Mouse (Mus musculus) thymus, postnatal 4 days (tissue): ENCODE measurements around the gene Antxr2.

Experiments
- DNase-seq: peaks from one replicate; pipeline ENCODE4 v3.0.0; 2021

The Antxr2 gene

DNA sequence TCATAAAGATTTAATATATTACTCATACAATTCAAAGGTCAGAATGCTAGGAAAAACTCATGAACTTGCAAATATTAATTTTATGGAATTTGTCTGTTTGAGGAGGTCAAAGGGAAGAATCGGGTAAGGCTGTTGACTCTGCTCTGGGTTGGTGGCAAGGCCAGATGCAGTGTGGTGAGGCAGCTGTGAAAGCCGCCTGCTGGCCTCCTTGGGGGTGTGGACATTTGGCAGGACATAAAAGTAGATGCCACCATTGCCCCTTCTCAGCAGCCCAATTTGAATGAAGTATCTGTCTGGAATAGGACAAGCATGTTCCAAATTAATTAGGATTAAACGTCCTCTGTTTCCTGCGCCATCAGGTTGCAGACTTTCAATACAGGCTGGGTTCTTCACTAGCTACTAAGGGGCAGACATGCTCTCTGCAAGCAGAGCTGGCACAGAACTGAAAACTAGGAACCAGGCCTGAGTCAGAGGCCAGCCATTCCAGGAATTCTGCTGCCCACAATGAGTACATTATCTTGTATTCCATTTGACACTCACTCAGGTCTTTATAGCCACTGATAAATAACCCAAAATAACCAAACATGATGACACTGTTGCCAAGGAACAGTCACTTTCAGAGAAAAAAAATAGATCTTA lies 44.1 kb downstream of the Antxr2 start:
- DNase-seq: no peak

DNA sequence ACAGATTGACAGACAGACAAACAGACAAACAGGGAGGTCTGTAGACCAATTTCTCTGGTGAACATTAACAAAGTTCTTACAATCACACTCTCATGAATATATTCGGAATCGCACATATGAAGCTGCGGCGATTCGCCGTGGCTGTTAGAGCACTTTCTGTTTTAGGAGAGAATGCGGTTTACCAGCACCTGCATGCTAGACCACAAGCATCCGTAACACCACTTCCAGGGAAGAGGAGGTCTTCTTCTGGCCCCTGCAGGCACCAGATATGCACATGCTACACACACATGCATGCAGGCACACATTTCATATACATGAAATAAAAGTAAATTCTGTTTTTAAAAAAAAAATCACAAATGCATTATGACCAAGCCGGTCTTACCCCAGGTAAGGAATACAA lies 47.5 kb downstream of the Antxr2 start:
- DNase-seq: peak; percentile 64

DNA sequence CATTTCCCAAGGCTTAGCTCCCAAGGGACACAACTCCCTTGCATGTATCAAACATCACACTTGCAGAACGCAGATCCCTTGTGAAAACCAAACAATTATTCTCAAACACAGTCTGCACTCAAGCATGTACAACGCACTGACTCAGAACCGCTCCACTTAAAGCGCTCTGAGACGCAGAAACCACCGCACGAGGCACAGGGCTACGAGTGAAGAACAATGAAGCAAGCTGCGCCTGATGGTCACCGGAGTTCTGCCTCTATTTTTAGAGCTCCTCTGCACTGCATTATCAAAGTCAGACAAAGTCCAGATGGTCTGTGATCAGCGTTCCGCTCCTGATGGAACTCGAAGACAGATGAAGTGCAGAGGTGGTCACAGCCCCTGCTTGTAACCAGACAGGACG lies 50.4 kb downstream of the Antxr2 start:
- no peak for DNase-seq

DNA sequence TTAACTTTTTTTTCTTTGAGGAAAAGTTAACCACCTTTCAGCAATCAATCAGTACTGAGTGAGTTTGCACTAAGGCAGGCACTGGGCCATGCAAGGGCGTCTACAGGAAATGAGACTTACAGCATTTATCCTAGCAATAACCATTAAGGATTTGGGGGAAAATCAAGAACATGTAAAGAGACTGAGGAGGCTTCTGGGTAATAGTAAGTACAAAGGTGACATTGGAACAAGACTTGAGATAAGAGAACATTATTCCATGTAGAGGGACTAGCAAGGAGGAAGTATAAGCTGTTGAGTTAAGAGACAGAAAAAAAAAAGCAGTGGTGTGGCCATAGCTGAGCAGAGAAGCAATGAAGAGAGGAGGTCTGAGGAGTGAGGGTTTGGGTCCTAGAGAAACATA lies 57.5 kb downstream of the Antxr2 start:
- no peak for DNase-seq

DNA sequence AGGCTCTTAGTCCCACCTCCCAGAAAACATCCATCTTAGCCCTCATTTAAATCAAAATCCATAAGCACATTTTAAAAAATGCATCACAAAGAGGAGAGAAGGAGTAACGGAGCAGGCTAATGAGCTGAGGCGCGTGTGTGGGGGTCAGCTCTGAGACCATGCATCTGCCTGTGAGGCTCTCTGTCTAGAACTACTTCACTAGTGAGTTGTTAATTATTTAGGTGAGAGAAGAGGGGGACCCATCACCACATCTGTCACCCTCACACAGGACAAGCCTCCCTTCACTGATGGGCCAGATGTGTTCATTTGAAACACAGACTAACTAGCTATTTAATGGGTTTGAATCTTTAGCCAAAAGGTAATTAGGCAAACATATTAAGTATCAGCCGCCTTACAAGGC lies 58.8 kb downstream of the Antxr2 start:
- no peak for DNase-seq

DNA sequence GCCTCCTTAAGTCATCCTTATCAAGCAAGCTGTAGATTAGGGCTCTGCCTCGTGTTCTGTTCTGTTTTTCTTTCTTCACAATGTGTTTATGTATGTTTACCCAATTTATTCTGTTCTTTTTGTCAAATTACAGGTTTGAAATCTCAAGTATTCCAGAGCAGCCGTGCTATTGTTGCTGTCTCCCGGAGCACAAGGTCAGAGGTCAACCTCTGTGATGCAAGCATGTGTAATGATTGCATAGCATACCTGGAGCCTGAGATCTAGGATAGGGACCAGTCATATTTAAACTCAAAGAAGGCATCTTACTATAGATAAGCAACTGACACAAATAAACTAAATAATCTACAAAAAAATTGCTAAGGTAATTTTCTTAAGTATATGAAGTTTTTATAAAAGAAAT lies 59.6 kb downstream of the Antxr2 start:
- no peak for DNase-seq

DNA sequence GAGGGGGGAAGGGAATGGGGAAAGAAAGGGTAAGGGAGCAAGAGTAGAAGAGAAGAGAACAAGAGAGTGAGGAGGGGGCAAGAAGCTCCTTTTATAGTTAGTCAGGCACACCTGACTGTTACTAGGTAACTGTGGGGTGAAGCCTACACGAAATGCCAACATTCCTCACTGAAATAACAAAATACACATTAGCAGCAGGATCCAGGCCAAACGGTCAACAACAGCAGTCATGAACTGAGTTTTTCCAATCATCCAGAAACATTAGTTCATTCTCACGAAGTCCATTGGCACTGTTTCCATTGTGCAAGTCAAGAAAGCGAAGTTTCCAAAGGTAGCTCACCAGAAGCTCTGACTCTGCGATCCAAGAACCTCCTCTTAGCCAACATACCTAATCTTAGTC lies 63.8 kb downstream of the Antxr2 start:
- DNase-seq: no peak

DNA sequence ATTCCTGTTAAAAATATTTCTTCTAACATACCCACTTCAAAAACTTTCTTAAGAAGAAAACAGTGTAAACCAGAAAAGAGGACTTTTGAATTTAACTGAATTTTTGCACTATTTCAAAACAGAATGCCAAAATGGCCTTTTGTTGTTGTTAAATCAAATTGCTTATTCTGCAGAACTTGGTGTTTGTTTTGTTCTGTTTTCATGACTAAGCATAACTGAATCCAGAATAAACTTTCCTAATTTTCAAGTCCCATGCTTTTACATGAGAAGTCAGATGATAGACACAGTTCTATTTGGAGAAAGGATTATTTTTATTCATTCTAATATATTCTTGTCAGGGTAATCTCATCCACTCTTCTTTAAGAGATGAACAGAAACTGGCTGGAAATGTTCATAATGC lies 64.7 kb downstream of the Antxr2 start:
- no peak for DNase-seq

DNA sequence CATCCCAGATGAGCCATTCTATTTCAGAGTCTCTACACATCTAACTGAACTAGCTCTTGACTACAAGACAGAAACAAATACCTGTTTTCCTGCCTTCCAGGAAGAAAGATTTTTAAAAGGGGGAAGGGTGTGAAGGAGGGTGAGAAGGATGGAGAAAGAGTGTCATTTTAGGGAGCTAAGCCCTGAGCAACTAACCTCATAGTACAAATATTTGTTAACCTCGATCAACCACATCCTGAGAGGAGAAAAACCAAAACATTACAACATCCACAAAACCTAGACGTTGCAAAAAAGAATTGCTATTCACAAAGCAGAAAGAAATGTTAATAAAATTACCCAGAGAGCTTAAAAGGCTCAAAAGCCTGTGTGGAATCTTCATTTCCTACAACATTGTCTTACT lies 66.4 kb downstream of the Antxr2 start:
- no peak for DNase-seq

DNA sequence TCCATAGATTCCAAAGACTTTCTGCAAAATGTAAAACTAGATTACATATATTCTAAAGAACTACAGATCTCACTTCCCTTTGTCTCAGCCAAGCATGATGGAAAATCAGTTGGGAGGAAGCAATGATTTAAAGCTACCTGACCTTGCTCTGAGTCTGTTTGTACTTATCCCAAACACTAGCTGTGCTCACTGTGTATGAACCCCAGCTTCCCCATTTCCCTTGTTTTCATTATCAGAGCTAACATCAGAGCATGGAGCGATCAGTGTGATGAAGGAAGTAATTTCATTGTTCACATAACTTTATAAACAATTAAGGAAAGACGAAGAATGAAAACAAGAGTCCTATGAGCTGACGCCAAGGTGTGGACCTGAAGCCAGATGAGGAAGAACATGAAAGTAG lies 68.3 kb downstream of the Antxr2 start:
- DNase-seq: no peak

DNA sequence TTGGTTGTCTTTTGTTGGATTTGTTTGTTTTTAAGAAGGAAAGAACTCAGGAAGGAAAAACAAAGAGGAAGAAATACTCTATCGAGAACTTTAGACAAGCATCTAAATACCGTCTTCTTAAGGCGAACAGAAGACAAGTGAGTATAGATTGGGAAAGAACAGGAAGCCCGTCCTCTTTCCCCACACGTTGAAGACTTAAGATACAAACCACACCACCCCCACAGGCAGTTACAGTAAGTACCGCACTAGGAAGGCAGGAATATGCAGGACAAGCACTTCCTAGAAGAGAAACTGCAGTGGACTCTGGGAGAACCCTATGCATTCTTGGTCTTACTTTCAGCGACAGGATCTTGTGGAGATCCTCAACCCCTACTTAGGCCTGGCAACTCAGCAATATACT lies 69.1 kb downstream of the Antxr2 start:
- DNase-seq: no peak

DNA sequence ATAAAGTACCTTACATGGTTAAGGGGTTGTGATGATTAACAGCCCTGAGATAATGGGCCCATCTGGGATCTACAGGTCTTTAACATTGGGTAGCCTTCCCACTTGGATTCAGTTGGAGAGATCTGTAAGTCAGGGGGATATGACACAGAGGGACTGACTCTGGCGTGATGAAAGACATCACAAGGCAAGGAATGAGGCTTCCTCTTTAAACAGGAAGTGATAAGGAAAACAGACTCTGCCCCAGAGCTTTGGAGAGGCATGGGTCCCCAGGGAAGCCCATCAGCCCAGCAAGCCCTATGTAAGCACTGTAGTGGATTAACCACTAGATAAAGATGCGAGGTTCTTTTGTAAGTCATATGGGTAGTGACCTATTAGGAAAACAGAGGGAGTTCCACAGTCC lies 71.2 kb downstream of the Antxr2 start:
- DNase-seq: no peak

DNA sequence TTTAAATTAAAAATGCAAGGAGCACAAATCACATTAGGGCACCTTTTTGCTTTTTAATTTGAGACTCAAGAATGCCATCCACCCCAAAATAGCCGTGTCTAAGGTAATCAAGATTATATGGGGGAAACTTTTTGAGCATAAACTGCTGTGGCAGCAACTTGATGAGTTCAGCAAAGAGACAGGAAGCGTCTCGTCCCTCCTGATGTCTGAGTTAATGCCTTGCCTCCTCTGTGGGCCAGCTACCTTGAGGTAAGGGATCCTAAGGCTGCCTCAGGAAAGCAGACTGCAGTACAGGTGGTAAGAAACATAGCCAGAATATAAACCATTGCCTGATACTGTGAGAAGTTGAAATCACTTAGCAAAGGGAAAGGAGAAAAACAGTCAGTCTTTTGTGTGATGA lies 71.8 kb downstream of the Antxr2 start:
- no peak for DNase-seq

DNA sequence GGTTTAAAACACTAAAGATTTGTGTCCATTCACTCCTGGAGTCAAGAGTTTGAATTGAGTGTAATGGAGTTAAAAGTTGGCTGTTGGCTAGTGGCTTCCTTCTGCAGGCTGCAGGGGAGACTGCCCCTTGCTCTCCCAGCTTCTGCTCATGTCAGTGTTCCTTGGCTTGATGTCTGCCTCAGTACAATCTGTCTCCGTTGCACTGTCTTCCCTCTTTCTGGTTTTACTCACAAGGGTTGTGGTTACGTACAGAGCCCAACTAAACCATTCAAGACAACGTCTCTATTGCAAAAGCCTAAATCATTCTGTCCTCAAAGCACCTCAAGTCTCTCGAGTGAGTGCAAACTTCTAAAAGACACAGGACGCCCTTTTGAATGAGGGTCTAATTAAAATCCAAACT lies 73.3 kb downstream of the Antxr2 start:
- no peak for DNase-seq

DNA sequence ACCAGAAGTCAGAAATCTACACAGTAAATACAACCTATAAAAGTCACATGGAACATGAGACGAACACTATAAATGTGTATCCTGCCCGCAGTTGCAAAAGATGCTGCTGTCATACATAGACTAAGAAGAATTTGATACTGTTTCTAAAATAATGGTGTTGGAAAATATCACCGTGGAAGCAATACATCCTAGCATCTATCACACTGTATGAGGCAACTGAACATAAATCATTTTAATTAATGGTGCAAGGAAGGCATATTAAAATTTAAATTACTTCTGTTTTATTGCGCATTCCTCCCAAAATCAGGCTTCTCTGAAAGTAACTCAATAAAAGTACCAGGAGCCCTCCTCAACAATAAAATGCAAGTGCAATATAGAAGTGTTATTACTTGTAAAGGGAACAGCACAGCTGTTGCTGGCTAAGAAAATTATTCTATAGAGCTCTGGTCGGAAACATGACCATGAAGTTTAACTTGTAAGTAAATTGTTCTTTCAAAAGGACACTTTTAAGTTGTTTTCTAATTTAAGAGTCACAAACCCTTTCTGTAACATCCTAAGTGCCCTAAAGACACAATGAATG lies 76.6 kb downstream of the Antxr2 start:
- DNase-seq: no peak

DNA sequence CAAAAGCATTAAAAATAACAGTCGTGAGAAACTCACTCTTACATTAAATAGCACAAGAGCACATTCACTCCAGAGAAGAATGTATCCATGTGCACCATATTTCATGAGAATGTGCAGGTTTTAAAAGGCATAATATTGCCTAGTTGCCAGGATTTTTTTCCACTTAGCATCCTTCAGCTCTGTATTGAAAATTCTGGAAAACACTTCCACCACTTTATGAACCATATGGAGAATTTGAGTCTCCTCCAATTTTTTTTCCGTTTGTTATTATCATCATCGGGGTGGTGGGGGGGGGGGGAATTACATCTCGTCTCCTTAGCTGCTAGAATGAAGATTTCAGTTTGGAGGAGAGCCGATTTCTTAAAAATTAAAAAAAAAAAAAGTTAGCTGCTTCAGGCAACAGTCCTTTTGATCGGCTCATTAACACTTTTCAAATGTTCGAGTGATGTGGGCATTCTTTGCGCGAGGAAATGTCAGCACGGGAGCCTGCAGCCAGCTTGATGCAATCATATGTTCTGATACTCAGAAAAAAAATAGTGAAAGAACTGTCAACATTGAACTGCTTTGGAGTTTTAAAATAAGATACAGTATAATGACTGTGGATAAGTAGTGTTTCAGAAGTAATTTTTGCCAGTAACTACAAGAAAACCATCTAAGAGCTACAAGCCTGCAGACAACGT lies 77.5 kb downstream of the Antxr2 start:
- DNase-seq: no peak

DNA sequence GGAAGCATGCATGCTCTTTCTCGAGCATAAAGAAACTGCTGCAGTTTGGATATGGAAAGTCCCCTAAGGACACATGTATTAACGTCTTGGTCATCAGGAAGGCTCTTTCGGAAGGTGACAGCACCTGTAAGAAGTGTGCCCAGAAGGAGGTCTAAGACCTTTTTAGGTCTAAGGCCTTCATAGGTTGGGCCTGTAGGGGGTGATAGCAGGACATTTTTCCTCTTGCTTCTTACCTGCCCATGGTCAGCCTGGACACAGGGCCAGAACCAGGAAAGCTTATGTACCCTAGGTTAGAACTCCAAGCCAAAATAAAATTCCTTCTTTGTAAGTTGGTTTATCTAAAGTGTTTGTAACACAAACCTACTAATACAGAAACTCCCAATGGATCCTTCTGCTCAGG lies 83.6 kb downstream of the Antxr2 start:
- DNase-seq: no peak

DNA sequence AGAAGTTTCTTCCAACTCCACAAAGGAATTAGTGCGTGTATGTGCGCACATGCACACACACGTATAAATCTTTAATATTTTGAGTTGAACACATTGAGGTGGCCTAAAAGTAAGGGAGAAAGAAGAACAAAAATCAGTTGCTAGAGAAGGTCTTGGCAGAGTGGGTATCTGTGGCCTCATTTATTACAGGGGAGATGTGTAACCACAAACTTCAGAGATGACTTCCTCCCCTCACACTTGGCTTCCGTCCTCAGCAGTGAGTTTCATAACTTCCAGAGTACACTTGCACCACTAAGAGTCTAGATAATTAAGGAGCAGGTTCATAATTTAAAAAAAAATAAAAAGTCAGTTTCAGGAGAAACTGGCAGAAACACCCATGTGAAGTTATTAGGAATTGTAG lies 84.6 kb downstream of the Antxr2 start:
- DNase-seq: no peak

DNA sequence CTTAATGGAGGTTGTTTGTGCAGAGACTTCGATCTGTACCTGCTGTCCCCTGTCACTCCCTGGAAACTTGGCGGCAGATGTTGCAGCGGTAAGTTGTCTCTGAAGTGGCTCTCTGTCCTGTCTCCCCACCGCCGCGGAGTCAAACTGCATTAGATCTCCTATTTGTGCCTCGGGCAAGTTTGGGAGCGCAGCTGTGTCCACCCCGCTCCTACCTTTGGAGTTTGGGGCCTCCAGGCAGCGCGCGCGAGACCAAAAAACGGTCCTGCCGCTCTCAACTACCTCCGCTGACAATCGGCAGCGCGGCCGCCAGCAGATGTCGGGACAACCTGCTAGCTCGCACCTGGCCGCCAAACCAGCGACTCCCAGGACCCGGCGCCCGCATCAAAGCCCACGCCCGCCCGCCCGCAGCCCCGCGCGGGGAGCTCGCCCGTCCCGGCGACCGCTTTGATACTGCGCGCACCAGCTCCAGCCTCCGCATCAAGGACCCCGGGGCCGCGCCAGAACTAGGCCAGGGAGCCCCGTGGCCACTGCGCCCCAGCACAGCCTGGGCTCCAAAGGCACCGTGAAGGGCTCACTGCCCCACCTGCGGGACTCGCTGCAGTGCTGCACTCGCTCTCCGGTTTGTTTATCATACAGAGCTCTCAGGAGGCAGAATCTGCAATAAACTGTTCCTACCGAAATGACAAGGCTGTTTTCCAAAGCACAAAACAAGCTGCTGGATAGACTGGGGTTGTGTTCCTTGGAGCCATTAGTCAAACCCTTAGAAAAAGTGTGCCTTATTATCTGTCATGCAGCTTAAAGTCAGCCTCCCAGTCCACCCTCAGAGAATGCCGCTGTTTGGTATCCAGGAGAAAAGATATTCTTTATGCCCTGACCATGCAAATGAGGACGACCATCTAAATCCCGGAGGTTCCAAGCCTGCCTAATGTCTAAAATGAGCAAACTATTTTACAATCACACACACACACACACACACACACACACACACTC lies 95.4 kb downstream of the Antxr2 start:
- peak; percentile 79 for DNase-seq

DNA sequence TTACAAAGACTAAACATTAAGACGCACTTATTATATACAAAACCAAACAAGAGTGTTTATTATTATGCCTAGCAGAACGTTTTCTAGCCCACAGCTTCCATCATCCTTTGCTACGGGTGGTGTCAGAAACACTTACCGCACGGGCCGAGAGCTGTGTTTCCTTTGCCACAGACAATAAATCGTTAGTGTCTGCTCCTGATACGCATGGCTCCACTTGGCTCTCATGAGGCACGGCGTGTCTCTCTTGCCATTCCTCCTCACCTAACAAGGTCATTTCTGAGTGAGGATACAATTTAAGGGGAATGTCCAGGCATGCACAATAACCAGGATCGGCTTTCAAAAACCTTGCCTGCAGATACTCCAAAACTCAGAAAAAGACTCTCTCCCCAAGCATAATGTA lies 113.2 kb downstream of the Antxr2 start:
- DNase-seq: no peak

DNA sequence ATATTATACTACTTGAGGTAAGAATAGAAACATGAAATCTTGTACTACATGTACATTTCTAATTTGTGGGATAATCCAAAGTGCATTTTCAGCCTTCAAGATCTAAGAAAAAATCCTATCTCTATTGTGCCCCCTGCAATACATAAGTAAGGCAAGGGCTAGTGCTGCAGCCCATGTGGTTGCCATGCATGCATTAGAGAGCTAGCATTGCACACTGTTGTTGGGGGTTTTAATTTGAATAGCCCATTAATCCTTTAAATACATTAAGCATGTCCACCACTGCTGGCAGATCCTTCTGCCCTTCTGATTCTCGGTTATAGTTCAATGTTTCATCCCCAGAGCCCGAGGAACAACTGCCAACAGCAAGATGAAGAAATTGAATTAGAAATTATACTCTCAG lies 116.0 kb downstream of the Antxr2 start:
- DNase-seq: no peak

DNA sequence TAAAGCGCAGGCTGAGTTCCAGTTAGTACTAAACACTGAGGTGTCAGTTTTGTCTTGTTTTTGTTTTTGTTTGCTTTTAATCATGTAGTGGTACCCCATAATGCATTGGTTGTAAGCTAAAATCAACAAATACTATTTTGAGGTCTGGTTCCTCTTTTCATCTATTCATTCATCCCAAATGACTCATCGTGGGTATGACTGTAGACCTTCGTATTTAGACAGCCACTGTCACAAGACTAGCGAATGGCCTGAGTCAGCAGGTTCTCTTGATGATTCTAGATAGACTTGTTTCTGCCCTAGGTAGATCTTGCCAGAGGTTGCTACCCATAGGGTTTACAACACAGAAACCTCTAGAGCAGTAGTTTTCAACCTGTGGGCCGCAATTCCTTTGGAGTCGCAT lies 116.9 kb downstream of the Antxr2 start:
- DNase-seq: no peak

DNA sequence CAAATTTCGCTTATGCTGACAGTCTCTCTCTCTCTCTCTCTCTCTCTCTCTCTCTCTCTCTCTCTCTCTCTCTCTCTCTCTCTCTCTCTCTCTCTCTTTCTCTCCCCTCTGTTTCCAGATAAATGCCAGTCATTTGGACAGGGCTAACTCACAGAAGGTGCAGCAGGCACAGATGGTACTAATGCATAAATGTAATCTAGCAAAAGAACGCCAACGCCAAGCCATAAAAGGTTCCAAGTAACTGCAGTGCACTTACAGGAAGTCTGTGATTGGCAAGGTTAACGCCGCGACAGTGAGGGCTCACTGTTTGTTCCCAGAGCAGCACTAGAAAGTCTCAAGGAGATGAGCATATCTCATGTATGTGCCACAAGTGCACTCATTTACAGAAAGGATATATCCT lies 123.4 kb downstream of the Antxr2 start:
- no peak for DNase-seq
